Mouse (Mus musculus): Measurements from ENCODE around the gene Mcat. TPM values are rescaled to one million over a fixed set of nuclear protein-coding genes. Genes with fewer than 3 reads are reported as not detected.

Mcat gene
- total RNA-seq (2021), result 10 to 100 TPM; 18.6 to 23.8 TPM
- long read RNA-seq, experiment 1, transcript Mcat-206 (3 exons, 740 nt), result minor isoform, 12 of 46 reads
- long read RNA-seq, experiment 1, transcript Mcat-201 (4 exons, 1,917 nt), result major isoform, 27 of 46 reads
- long read RNA-seq, experiment 1, partial matches to known transcripts, result 1 of 46 reads
- long read RNA-seq, experiment 1, other reads (novel, unspliced or antisense), result 6 of 46 reads
- long read RNA-seq, experiment 2, transcript Mcat-201 (4 exons, 1,917 nt), result major isoform, 34 of 44 reads
- long read RNA-seq, experiment 2, partial matches to known transcripts, result 0 of 44 reads
- long read RNA-seq, experiment 2, other reads (novel, unspliced or antisense), result 7 of 44 reads

DNA sequence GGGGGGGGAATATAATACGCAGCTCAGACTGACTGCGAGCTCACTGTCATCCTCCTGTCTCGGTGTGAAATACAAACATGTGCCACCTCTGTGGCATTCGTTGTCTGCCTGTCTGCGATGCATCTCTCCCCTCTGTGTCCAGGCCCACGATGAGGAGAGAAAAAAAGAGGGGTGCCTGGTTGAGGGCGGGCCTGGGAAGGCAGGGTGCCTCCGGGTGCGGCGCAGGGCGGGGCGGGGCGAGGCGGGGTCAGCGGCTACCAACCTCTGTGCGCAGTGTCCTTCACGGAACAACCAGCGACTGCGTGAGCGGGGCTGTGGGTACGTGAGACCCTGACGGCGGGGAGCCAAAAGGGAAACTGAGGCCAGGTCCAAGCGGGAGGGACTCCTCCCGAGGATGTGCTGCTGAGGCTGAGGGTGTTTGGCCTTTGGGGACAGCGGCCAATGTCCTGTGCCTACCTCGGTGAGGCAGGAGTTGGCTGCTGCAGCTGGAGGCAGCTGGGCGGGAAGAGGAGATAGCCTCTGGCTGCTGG is at the start of gene Mcat, which contains the start of gene Tspo:
Mcat (minus strand) TSS at position 461 of the 530 bp plus-strand sequence.
Tspo (plus strand) TSS at position 266 of the 530 bp plus-strand sequence.
- intact Hi-C loops (cut with DNase I), result no loop called here
- TF ChIP-seq CTCF (IDR thresholded peaks at IDR 0.05), result no peak
- DNase-seq, result peak; percentile 85

GRCm38 (mm10) chr15:83607115-83607802 is 43.7 kb upstream of the Mcat start:
- Histone ChIP-seq H3K27ac (no peak overlapping the region), H3K4me3 (peak overlapping the region; percentile 25; the same call in 1 of the 2 replicates)
- DNase-seq, result peak; percentile 84
- intact Hi-C loops (cut with DNase I), result loop anchor here (10.0 kb wide), 1 partner anchor 802 kb away; no protein-coding TSS in a partner anchor
- TF ChIP-seq CTCF (IDR thresholded peaks at IDR 0.05), result peak; percentile 86

More for the DNA sequence above, at the start of gene Mcat, which contains the start of gene Tspo:
- peak within 1 kb of the TSS; percentile 89 for H3K27ac ChIP-seq
- H3K4me3 ChIP-seq, result peak within 1 kb of the TSS; percentile 84

DNA sequence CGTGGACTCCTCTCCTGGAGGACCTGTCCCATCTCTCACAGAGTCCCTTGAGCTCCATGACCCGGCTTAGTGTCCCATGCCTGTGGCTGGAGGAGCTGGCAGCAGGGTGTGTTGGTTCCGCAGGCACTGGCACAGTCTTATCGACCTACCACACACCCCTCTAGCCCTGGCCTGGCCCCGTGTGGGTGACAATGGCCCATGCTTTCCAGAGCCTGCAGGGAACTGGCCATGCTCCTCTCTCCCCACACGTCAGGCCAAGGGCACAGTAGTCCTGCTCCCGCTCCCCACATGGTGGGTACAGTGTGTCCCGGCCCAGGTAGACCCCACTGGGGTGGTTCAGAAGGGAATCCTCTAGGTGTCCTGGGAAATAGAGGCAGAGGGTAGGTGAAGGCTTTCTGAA is 43.1 kb upstream of the Mcat start:
- intact Hi-C loops (cut with DNase I), result loop anchor here (10.0 kb wide), 1 partner anchor 802 kb away; no protein-coding TSS in a partner anchor
- H3K27ac ChIP-seq, result no peak overlapping the region
- no peak for TF ChIP-seq CTCF (IDR thresholded peaks at IDR 0.05)
- no peak for DNase-seq
- H3K4me3 ChIP-seq, result no peak overlapping the region

DNA sequence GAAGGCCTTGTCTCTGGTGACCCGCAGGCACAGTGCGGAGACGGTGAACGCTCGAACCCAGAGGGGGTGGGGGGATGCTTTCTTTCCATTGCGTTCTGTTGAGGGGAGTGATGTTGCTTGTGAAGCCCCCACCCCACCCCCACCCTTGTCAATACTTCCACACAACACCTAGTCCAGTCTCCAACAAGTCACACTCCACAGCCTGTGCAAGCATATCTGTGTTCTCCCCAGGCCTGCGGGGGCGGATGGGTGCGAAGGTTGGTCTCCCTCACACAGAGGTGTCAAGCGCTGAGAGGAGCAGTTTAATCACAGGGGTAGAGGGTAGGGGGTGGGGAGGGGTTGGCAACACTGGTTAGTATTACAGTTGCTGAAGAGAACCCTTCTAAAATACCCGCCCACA is 42.6 kb upstream of the Mcat start:
- no peak overlapping the region for H3K4me3 ChIP-seq
- intact Hi-C loops (cut with DNase I), result loop anchor here (10.0 kb wide), 1 partner anchor 801 kb away; no protein-coding TSS in a partner anchor
- H3K27ac ChIP-seq, result no peak overlapping the region
- no peak for DNase-seq
- TF ChIP-seq CTCF (IDR thresholded peaks at IDR 0.05), result no peak

GRCm38 (mm10) chr15:83603426-83603825 is 39.8 kb upstream of the Mcat start:
- intact Hi-C loops (cut with DNase I), result loop anchor here (10.0 kb wide), 1 partner anchor 799 kb away; no protein-coding TSS in a partner anchor
- Histone ChIP-seq H3K27ac (peak overlapping the region; percentile 35; the same call in 1 of the 2 replicates), H3K4me3 (no peak overlapping the region)
- no peak for DNase-seq
- no peak for TF ChIP-seq CTCF (IDR thresholded peaks at IDR 0.05)

- DNase-seq, result no peak
- Histone ChIP-seq H3K4me3 (no peak overlapping the region), H3K27ac (peak overlapping the region; percentile 69)
- no peak for TF ChIP-seq CTCF (IDR thresholded peaks at IDR 0.05)
- intact Hi-C loops (cut with DNase I), result loop anchor here (10.0 kb wide), 1 partner anchor 798 kb away; no protein-coding TSS in a partner anchor
Observed at GRCm38 (mm10) chr15:83603046-83603396, 39.4 kb upstream of the Mcat start.

DNA sequence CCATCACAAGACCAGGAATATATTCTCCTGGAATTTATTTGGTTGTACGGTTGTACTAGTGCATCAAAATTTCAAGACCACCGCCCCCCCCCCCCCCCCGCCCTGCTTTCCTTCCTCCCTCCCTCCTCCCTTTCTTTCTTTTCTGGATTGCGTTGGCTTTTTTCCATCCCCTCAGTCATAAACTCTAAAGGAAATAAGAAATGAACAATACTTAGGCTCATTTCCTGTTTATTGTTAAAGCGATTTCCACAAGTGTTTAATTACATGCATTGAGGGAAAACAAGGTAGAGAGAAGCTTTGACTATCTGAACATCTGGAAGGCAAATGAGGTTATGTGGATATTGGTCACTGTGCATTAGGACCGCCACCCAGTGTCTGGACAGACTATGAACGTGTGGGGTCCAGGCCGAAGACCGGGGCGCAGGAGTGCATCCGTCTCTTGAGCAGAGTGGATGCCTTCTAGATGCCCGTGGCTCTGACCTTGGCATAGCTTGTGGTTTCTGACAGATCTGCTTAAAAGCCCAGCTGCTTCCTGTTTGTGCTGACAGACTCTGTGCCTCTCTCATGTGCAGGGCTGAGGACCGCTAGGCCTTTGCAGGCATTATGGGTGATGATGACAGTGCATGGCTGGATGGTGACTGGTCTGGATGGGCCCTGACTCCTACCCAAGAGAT is 38.9 kb upstream of the Mcat start:
- DNase-seq, result peak; percentile 33
- intact Hi-C loops (cut with DNase I), result loop anchor here (10.0 kb wide), 1 partner anchor 798 kb away; no protein-coding TSS in a partner anchor
- Histone ChIP-seq H3K27ac (peak overlapping the region; percentile 69), H3K4me3 (no peak overlapping the region)
- TF ChIP-seq CTCF (IDR thresholded peaks at IDR 0.05), result no peak

GRCm38 (mm10) chr15:83601185-83601584 is 37.6 kb upstream of the Mcat start:
- Histone ChIP-seq H3K27ac (no peak overlapping the region), H3K4me3 (no peak overlapping the region)
- no peak for TF ChIP-seq CTCF (IDR thresholded peaks at IDR 0.05)
- intact Hi-C loops (cut with DNase I), result loop anchor here (10.0 kb wide), 1 partner anchor 796 kb away; no protein-coding TSS in a partner anchor
- DNase-seq, result no peak

DNA sequence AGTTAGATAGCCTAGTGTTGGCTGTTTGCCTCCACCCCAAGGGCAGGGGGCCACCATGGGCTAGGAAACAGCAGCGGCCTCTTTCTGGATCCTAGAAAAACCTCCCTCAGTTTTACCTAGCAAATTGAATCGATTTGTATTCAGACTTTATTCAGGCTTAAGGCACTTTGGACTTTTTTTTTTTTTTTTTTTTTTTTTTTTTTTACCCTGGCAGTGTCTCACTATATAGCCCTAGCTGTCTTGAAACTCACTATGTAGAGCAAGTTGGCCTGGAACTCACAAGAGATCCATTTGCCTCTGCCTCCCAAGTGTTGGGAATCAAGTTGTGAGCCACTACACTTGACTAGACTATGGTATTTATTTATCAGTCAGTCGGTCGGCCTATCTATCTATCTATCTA is 33.2 kb upstream of the Mcat start:
- no peak overlapping the region for H3K27ac ChIP-seq
- intact Hi-C loops (cut with DNase I), result no loop called here
- TF ChIP-seq CTCF (IDR thresholded peaks at IDR 0.05), result no peak
- no peak overlapping the region for H3K4me3 ChIP-seq
- DNase-seq, result no peak

DNA sequence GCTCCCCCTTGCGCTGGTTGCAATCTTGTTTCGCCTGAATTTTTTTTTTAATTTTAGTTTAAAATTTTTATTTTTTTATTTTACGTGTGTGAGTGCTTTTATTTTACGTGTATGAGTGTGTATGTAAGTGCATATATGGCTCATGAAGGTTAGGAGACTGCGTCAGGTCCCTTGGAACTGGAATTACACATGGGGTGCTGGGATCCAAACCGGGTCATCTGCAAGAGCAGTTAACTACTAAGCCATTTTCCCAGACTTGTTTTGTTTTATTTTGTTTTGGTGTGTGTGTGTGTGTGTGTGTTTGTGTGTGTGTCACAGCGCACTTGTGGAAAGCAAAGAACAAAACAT is 31.8 kb upstream of the Mcat start:
- peak overlapping the region; percentile 77 for H3K27ac ChIP-seq
- no peak for TF ChIP-seq CTCF (IDR thresholded peaks at IDR 0.05)
- intact Hi-C loops (cut with DNase I), result no loop called here
- DNase-seq, result no peak
- peak overlapping the region; percentile 96 for H3K4me3 ChIP-seq

GRCm38 (mm10) chr15:83594513-83595363 is 31.2 kb upstream of the Mcat start, which contains the start of gene Ttll12:
Gene Ttll12 (minus strand): TSS chr15:83595157.
- 0 out of 2 replicates have a peak, but pooled peaks have one; percentile 1 for TF ChIP-seq CTCF (IDR thresholded peaks at IDR 0.05)
- H3K4me3 ChIP-seq, result peak within 1 kb of the TSS; percentile 96
- peak; percentile 95 for DNase-seq
- peak within 1 kb of the TSS; percentile 77 for H3K27ac ChIP-seq
- intact Hi-C loops (cut with DNase I), result no loop called here
